Mouse (Mus musculus) E14TG2a.4 (cell line): ENCODE results near the gene Kdm3a.

Experiments used
- H3K27me3 ChIP-seq: 2 replicates; pipeline ENCODE4 v1.6.1; 2014; ENCODE audit warnings: low read length, control low read depth; ENCODE audit not compliant: insufficient read depth
- H3K36me3 ChIP-seq: 2 replicates; pipeline ENCODE4 v1.6.1; 2014; ENCODE audit warnings: low read length, control low read depth; ENCODE audit not compliant: insufficient read depth
- H3K4me1 ChIP-seq: replicated peaks from 2 replicates; pipeline ENCODE4 v1.6.1; 2014; ENCODE audit warnings: low read depth, low read length, control low read depth
- H3K4me3 ChIP-seq: replicated peaks from 2 replicates; pipeline ENCODE4 v1.5.1; 2014; ENCODE audit warnings: mild to moderate bottlenecking, low read length
- H3K9me3 ChIP-seq: 2 replicates; pipeline ENCODE4 v1.6.1; 2014; ENCODE audit warnings: low read length, control low read depth
- CTCF ChIP-seq: conservative IDR thresholded peaks from 2 replicates; pipeline ENCODE4 v1.5.1; 2014; ENCODE audit warnings: low read length
- NANOG ChIP-seq: IDR thresholded peaks from 2 replicates; pipeline ENCODE4 v1.6.1; 2014; ENCODE audit warnings: borderline replicate concordance, low read length, mixed read lengths
- POU5F1 ChIP-seq: IDR thresholded peaks from 2 replicates; pipeline ENCODE4 v1.6.1; 2014; ENCODE audit warnings: low read length, borderline replicate concordance

Gene Kdm3a

DNA sequence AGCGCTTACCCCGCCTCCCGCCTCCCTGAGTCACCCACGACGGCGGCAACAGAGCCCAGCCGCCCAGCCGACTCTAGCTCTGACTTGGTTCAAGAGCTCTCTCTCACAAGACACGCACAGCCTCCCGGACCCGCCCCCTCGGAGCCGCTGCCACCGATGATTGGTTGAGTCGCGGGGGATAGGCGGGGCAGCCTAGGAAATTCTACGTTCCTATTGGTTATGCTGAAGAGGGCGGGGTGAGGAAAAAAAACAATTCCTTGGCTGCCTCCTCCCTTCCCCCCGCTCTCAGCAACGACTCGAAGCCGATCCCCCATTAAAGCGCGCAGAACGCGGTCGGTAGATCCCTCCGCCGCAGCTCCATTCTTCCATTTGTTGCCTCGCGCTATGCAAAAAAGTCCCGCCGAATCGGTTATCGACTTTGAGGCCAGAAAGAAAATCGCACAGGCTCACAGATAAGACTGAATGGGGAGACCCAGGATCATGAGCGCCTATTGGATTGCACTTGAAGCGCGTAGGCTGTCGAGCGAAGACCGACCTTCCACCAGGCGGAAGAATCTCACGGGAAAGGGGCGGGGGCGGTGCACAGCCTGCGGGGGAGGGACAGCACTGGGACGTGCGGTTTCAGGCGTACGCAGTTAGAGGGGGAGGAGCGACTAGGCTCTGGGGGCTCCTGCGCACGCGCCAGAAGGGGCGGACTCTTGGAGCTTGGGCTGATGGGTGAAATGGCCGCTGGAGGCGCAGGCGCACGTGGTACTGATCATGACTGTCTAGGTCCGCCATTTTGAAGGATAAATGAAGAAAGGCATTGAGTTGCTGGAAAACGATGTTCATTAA lies at the start of gene Kdm3a:
Kdm3a (minus strand) TSS at position 162 of the 834 bp plus-strand sequence.
- Histone ChIP-seq H3K4me1 (peaks cover 37% of the 10 kb centered on the region), H3K9me3 (no peaks in the 10 kb centered on the region), H3K27me3 (no peaks in the 10 kb centered on the region), H3K4me3 (peak within 1 kb of the TSS; percentile 91), H3K36me3 (peaks cover 38% of the 10 kb centered on the region)
- no peak for TF ChIP-seq NANOG
- 0 out of 2 replicates have a peak, but pooled peaks have one; percentile 6 for TF ChIP-seq POU5F1
- TF ChIP-seq CTCF, result 0 out of 2 replicates have a peak, but pooled peaks have one; percentile 9

DNA sequence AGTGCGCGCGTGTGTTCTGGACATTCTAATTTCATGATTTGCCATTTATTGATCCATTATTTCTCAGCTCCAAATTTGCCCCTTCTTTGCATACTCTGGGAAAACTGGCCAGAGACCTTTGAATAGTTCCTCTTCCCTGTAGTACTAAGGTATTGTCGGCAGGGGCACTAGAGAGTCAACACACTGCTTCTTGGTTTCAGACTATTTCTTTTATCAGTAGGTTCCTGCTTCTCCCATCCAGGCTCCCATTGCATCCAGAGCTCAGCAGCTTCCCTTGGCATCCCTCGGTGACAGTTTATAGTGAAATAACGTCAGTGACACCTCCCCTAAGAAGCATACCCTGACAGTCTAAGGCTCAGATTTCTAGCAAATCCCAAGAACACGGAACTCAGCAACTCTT lies 46.1 kb upstream of the Kdm3a start:
- Histone ChIP-seq H3K27me3 (no peaks in the 10 kb centered on the region), H3K9me3 (no peaks in the 10 kb centered on the region), H3K4me1 (no peaks in the 10 kb centered on the region), H3K36me3 (no peaks in the 10 kb centered on the region), H3K4me3 (no peak overlapping the region)
- TF ChIP-seq CTCF, result peak; percentile 80
- no peak for TF ChIP-seq POU5F1
- no peak for TF ChIP-seq NANOG

DNA sequence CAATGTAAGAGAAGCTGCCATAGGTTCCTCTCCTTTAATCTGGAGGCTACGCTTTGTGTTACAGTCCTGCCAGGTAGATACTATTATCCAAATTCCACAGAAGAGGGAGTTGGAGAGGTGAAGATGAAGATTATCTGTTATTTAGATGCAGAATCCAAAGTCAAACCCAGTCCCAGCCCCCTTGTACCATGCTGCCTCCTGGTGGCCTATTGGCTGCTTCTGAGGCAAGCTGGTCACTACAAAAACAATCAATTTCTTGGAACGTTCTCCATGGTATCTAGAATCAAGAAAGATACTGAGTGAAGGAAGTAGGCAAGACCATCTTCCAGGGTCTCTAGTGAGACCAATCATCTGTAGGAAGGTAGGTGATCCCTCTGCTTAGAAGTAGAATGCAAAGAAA lies 40.4 kb upstream of the Kdm3a start:
- no peaks in the 10 kb centered on the region for H3K9me3 ChIP-seq
- no peaks in the 10 kb centered on the region for H3K4me1 ChIP-seq
- TF ChIP-seq CTCF, result peak; percentile 47
- no peak for TF ChIP-seq NANOG
- H3K36me3 ChIP-seq, result no peaks in the 10 kb centered on the region
- no peak overlapping the region for H3K4me3 ChIP-seq
- no peaks in the 10 kb centered on the region for H3K27me3 ChIP-seq

DNA sequence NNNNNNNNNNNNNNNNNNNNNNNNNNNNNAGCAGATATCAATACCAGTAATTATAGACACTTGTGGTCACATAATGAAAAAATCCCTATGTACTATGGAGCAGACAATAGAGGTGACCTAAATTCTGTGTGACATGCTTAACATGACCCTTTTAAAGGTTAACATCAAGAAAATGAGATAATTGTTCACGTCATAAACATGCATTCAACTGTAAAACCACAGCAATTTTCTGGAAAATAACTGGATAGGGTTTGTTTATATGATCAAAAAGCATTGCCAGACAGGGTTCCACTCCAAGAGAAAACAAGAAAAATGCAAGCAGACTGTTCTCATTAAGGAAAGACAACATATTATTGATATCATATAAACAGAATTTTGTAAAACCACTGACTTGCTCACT lies 31.7 kb upstream of the Kdm3a start:
- Histone ChIP-seq H3K4me3 (no peak overlapping the region), H3K4me1 (no peaks in the 10 kb centered on the region), H3K9me3 (no peaks in the 10 kb centered on the region), H3K36me3 (no peaks in the 10 kb centered on the region), H3K27me3 (no peaks in the 10 kb centered on the region; the same call in 1 of the 2 replicates)
- no peak for TF ChIP-seq CTCF
- no peak for TF ChIP-seq POU5F1

DNA sequence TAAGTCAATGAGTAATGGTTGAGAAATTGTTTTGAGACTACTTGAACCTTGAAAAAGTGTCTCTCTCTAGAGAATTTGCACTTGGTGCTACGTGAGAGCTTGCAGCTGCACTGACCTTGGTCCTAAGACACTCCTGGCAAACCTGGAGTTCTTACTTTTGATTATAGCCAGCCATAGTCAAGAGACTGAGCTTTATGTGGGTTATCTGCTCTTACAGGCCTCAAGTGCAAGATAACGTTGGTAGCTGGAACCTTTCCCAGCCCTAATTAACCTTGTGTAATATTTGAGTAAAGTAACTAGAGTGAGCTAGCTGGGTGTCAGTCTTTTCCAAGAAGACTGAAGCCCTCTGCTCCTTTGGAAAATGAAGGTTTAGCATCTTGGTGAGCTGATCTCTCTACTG lies 25.5 kb upstream of the Kdm3a start:
- H3K4me1 ChIP-seq, result no peaks in the 10 kb centered on the region
- no peaks in the 10 kb centered on the region for H3K36me3 ChIP-seq
- H3K4me3 ChIP-seq, result no peak overlapping the region
- H3K27me3 ChIP-seq, result no peaks in the 10 kb centered on the region
- TF ChIP-seq POU5F1 (no peak), NANOG (no peak), CTCF (no peak)
- no peaks in the 10 kb centered on the region for H3K9me3 ChIP-seq

DNA sequence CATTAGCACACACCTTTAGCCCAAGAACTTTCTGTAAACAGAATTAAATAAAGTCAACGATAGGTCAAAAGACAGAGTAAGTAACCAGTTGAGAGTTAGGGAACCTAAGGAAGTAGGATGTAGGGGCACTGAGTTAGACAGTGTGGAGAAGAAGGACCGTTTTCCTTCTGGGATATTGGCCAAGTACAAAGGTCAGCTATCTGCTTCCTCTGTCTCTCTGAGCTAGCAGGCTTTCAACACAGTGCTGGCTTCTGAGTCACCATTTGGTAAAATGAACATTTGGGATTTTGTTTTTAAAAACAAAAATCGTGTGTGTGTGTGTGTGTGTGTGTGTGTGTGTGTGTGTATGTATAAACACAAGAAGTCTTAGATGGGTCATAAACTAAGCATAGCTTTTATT lies 23.0 kb upstream of the Kdm3a start:
- H3K9me3 ChIP-seq, result peaks cover 2% of the 10 kb centered on the region; the same call in 1 of the 2 replicates
- H3K4me3 ChIP-seq, result no peak overlapping the region
- no peaks in the 10 kb centered on the region for H3K27me3 ChIP-seq
- H3K4me1 ChIP-seq, result no peaks in the 10 kb centered on the region
- no peaks in the 10 kb centered on the region for H3K36me3 ChIP-seq
- TF ChIP-seq CTCF (no peak), POU5F1 (no peak), NANOG (no peak)

DNA sequence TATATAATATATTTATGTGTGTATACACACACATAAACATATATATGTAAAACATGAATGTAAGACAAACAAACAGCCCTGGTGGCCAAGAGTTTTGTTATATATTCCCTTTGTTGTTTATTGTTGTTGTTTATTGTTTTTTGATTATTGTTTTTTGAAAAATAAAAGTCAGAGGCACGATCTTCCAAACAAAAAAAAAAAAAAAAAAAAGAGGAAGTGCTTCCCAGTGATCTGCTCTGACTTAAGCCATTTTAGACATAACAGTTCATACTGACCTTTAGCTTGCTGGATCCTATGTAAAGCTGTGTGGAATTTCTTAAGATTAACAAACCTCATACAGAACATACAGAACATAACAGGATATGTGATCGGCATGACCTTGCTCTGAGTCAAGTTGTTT lies 19.1 kb upstream of the Kdm3a start:
- no peaks in the 10 kb centered on the region for H3K27me3 ChIP-seq
- H3K36me3 ChIP-seq, result no peaks in the 10 kb centered on the region
- H3K4me3 ChIP-seq, result no peak overlapping the region
- peaks cover 3% of the 10 kb centered on the region; the same call in 1 of the 2 replicates for H3K9me3 ChIP-seq
- TF ChIP-seq NANOG, result no peak
- TF ChIP-seq POU5F1, result no peak
- TF ChIP-seq CTCF, result no peak
- H3K4me1 ChIP-seq, result no peaks in the 10 kb centered on the region

DNA sequence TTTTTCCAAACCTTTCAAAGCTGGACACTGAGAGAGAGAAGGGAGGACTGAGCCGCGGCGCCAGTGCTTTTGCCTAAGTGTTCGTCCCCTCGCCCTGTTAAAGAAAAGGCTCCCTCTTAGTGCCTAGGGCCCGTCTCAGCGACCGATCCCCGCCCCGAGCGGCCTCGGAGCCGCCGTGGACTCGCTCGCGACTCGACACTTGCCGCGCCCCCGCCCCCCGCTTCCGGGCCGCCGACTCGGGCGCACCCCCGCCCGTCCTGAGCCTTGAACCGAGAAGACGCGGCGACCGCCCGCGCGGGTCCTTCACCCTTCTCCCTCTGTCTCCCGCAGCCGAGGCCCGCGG lies 333 bp downstream of the Kdm3a start:
- Histone ChIP-seq H3K4me3 (peak overlapping the region; percentile 91), H3K4me1 (peaks cover 41% of the 10 kb centered on the region), H3K9me3 (no peaks in the 10 kb centered on the region), H3K36me3 (peaks cover 44% of the 10 kb centered on the region), H3K27me3 (no peaks in the 10 kb centered on the region)
- no peak for TF ChIP-seq POU5F1
- TF ChIP-seq CTCF, result no peak
- TF ChIP-seq NANOG, result no peak
